Mouse (Mus musculus): ENCODE data around the gene Taf1. TPM values are rescaled to one million over a fixed set of nuclear protein-coding genes. Genes with fewer than 3 reads are reported as not detected.

The Taf1 gene
- polyA plus RNA-seq, 1 experiment from 2014 or later, result 5.8 TPM

DNA sequence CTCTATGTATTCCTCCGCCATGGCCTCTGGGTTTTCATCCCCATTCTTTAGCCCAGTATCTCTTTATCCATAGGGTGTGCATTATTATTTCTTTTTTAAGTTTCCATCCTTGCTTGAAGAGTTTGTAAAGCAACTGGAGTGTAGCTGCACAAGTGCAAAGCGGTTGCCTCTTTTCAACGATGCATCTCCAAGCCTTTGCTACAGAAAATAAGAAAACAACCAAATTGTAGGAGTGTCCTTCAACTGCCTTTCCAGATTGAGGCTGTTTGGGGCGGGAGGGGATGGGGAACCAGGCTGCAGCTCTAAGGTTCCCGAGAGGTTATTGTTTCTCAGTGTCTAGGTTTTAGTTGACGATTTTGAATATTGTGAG is 108.6 kb downstream of the Taf1 start:
- peak overlapping the region; percentile 80 for H3K4me3 ChIP-seq (ENCODE audit: low read depth, low read length)
- H3K27me3 ChIP-seq (ENCODE audit: control insufficient read depth, insufficient read depth, low read depth, low read length), result no peaks in the 10 kb centered on the region; the same call in 1 of the 2 replicates
- H3K9ac ChIP-seq (ENCODE audit: low read depth, low read length), result peak overlapping the region; percentile 86
- no peak for ATAC-seq (ENCODE audit: low read depth)
- H3K9me3 ChIP-seq (replicated peaks; ENCODE audit: control insufficient read depth, low read length), result no peaks in the 10 kb centered on the region
- peaks cover 11% of the 10 kb centered on the region for H3K4me1 ChIP-seq (ENCODE audit: control insufficient read depth, low read depth, low read length)
- peaks cover 4% of the 10 kb centered on the region for H3K36me3 ChIP-seq (ENCODE audit: control insufficient read depth, insufficient read depth)
- 12% methylated on average over 6 of the region's 6 CpGs for WGBS (ENCODE audit: insufficient replicate concordance)
- peak overlapping the region; percentile 88 for H3K27ac ChIP-seq (ENCODE audit: low read length)
- H3K4me2 ChIP-seq (ENCODE audit: low read depth, low read length), result peak overlapping the region; percentile 66

DNA sequence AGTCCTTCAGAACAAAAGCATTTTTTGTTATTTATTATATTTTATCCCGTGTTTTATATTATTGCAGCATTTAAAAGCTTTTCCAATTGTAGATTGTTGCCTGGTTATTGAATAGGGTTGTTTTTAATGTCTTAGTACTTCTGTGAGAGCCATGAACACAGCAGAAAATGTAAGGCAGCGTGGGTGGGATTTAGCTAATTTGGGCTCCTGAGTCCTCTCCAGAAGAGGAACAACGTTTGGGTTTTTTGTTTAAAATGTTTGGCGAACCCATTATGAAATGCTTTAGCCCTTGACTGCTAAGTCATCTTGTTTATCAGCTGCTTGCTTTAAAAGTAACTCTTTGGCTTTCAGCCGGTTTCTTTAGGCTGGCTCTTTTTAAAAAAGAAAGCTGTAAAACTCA is 109.6 kb downstream of the Taf1 start:
- peaks cover 16% of the 10 kb centered on the region for H3K4me1 ChIP-seq (ENCODE audit: control insufficient read depth, low read depth, low read length)
- no peak for ATAC-seq (ENCODE audit: low read depth)
- H3K36me3 ChIP-seq (ENCODE audit: control insufficient read depth, insufficient read depth), result peaks cover 4% of the 10 kb centered on the region
- no peaks in the 10 kb centered on the region for H3K27me3 ChIP-seq (ENCODE audit: control insufficient read depth, insufficient read depth, low read depth, low read length)
- 19% methylated on average over 5 of the region's 5 CpGs for WGBS (ENCODE audit: insufficient replicate concordance)
- peak overlapping the region; percentile 66 for H3K4me2 ChIP-seq (ENCODE audit: low read depth, low read length)
- no peaks in the 10 kb centered on the region for H3K9me3 ChIP-seq (replicated peaks; ENCODE audit: control insufficient read depth, low read length)
- H3K27ac ChIP-seq (ENCODE audit: low read length), result no peak overlapping the region; the same call in 1 of the 2 replicates
- peak overlapping the region; percentile 80 for H3K4me3 ChIP-seq (ENCODE audit: low read depth, low read length)
- H3K9ac ChIP-seq (ENCODE audit: low read depth, low read length), result peak overlapping the region; percentile 60

DNA sequence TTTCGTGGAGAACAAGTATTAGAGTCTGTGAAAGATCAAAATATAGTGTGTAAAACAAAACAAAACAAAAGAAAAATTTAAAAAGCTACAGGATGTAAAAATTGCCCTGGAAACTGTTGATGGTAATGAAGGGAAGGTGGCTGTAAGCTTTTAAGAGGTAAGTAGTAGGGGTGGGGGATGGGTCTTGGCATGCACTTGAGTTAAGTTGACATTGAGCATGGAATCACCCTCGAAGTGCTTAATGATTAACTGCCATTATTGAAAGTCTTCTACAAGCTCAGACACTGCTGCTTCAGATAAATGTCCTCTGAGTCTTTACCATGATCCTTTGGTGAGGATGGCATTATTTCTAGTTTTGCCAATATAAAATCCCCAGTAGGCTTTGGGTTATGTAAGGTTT is 112.8 kb downstream of the Taf1 start:
- Histone ChIP-seq H3K27ac (ENCODE audit: low read length) (no peak overlapping the region), H3K9ac (ENCODE audit: low read depth, low read length) (no peak overlapping the region), H3K4me1 (ENCODE audit: control insufficient read depth, low read depth, low read length) (peaks cover 16% of the 10 kb centered on the region), H3K36me3 (ENCODE audit: control insufficient read depth, insufficient read depth) (peaks cover 4% of the 10 kb centered on the region), H3K4me2 (ENCODE audit: low read depth, low read length) (no peak overlapping the region), H3K9me3 (replicated peaks; ENCODE audit: control insufficient read depth, low read length) (no peaks in the 10 kb centered on the region), H3K27me3 (ENCODE audit: control insufficient read depth, insufficient read depth, low read depth, low read length) (no peaks in the 10 kb centered on the region), H3K4me3 (ENCODE audit: low read depth, low read length) (no peak overlapping the region)
- 52% methylated on average over 2 of the region's 2 CpGs for WGBS (ENCODE audit: insufficient replicate concordance)
- no peak for ATAC-seq (ENCODE audit: low read depth)

DNA sequence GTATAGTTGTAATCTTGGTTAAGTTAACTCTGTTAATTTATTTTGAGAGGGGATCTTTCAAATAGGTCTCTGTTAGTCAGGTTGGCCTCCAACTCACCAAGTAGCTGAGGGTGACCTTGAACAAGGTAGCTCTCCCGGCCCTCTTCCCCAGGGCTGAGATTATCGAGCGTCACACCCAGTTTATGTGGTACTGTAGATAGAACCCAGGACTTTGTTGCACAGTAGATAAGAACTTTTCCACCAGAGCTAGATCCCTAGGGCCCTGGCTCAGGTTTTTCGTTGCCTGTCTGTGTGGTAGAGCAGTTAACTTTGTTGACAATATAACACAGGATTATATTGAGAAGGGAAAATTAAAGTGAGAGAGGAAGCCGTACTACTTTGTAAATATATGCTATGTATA is 114.1 kb downstream of the Taf1 start:
- H3K9me3 ChIP-seq (replicated peaks; ENCODE audit: control insufficient read depth, low read length), result no peaks in the 10 kb centered on the region
- no peak overlapping the region for H3K4me3 ChIP-seq (ENCODE audit: low read depth, low read length)
- no peak overlapping the region for H3K27ac ChIP-seq (ENCODE audit: low read length)
- no peak overlapping the region for H3K9ac ChIP-seq (ENCODE audit: low read depth, low read length)
- peak; percentile 80 for ATAC-seq (ENCODE audit: low read depth)
- no peak overlapping the region for H3K4me2 ChIP-seq (ENCODE audit: low read depth, low read length)
- H3K4me1 ChIP-seq (ENCODE audit: control insufficient read depth, low read depth, low read length), result peaks cover 16% of the 10 kb centered on the region
- H3K36me3 ChIP-seq (ENCODE audit: control insufficient read depth, insufficient read depth), result peaks cover 7% of the 10 kb centered on the region
- no peaks in the 10 kb centered on the region for H3K27me3 ChIP-seq (ENCODE audit: control insufficient read depth, insufficient read depth, low read depth, low read length)
- WGBS (ENCODE audit: insufficient replicate concordance), result 47% methylated on average over 5 of the region's 5 CpGs

Other genes starting within 250 kb of the Taf1 start
- gene Nlgn3, start 233.6 kb upstream of the Taf1 start, polyA plus RNA-seq (2015; fragmentation: Nextera tagmentation; extraction: Ambion mirVana), result 0.06 and 0.11 TPM in 2 replicates
- 147 and 174 TPM in 2 replicates for gene Gjb1, start 156.4 kb upstream of the Taf1 start, polyA plus RNA-seq (2015; fragmentation: Nextera tagmentation; extraction: Ambion mirVana)
- gene Zmym3, start 111.9 kb upstream of the Taf1 start, polyA plus RNA-seq (2015; fragmentation: Nextera tagmentation; extraction: Ambion mirVana), result 6.1 and 6.5 TPM in 2 replicates
- gene Nono, start 103.4 kb upstream of the Taf1 start, polyA plus RNA-seq (2015; fragmentation: Nextera tagmentation; extraction: Ambion mirVana), result 93.5 and 101 TPM in 2 replicates
- gene Itgb1bp2, start 83.6 kb upstream of the Taf1 start, polyA plus RNA-seq (2015; fragmentation: Nextera tagmentation; extraction: Ambion mirVana), result 2.8 and 6.5 TPM in 2 replicates
- 54.1 and 55.6 TPM in 2 replicates for gene Ogt, start 107.3 kb downstream of the Taf1 start, polyA plus RNA-seq (2015; fragmentation: Nextera tagmentation; extraction: Ambion mirVana)
- 0.31 and 0.35 TPM in 2 replicates for gene Cxcr3, start 201.5 kb downstream of the Taf1 start, polyA plus RNA-seq (2015; fragmentation: Nextera tagmentation; extraction: Ambion mirVana)